Mouse (Mus musculus): ENCODE measurements at regions not wholly inside any gene's neighbourhood (a gene's known extent, or its start where the extent isn't known, plus 50 kb on each side); places are given as distances from the start of the nearest gene placed in this dataset.
A peak's percentile ranks its signal among the peaks of the same experiment; 100 is the strongest.

DNA sequence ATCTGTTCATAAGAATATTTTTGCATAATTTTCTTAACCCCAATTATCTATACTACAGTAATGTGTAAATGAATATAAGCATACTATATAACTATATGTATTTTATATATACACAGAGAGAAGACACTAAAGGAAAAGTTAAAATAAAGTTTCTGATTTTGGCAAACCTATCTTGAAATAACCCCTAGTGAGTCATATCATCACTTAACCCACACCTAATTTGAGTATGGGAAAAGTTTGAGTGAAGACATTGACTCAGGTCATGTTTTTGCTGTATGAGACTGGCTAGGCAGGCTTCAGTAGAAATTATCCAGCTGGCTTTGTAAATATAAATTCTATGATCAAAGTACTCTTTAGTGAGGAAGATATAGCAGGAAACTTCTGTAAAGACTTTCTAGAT lies 223.1 kb upstream of the Klf12 start:
- ATAC-seq (ENCODE audit: insufficient number of reproducible peaks, insufficient read depth, low FRiP score, low TSS enrichment, low read depth) = no peak

DNA sequence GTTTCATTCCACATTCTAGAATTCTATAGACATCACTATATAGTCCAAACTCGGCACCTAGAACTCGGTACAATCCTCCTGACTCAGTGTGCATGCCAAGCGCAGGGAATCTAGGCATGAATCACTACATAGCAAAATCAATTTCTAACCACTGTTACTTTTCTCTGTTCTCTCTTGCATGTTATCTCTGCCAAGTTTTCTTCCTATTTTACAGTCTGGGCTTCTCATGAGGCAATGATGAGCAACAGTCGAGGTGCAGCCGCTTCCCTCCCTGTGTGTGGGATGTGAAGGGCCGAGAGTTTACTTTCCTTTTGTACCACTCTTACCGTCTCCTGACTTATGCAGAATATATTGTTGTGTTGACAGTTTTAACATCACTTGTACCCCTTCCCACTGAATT lies 204.4 kb upstream of the Klf12 start:
- WGBS = 81% methylated on average over 7 of the region's 7 CpGs
- no peak overlapping the region for H3K27ac ChIP-seq
- H3K4me2 ChIP-seq = no peak overlapping the region
- no peaks in the 10 kb centered on the region for H3K4me1 ChIP-seq (replicated peaks)
- ATAC-seq (ENCODE audit: insufficient number of reproducible peaks, insufficient read depth, low FRiP score, low TSS enrichment, low read depth) = no peak
- H3K27me3 ChIP-seq = no peaks in the 10 kb centered on the region
- no peak overlapping the region for H3K4me3 ChIP-seq (replicated peaks)
- no peaks in the 10 kb centered on the region for H3K9me3 ChIP-seq
- no peaks in the 10 kb centered on the region for H3K36me3 ChIP-seq
- no peak overlapping the region for H3K9ac ChIP-seq (replicated peaks)

More for the DNA sequence above, 223.1 kb upstream of the Klf12 start:
- Histone ChIP-seq H3K4me1 (replicated peaks) (no peaks in the 10 kb centered on the region), H3K36me3 (no peaks in the 10 kb centered on the region), H3K4me2 (no peak overlapping the region), H3K27ac (no peak overlapping the region), H3K9ac (replicated peaks) (no peak overlapping the region), H3K9me3 (no peaks in the 10 kb centered on the region), H3K27me3 (no peaks in the 10 kb centered on the region), H3K4me3 (replicated peaks) (no peak overlapping the region)

DNA sequence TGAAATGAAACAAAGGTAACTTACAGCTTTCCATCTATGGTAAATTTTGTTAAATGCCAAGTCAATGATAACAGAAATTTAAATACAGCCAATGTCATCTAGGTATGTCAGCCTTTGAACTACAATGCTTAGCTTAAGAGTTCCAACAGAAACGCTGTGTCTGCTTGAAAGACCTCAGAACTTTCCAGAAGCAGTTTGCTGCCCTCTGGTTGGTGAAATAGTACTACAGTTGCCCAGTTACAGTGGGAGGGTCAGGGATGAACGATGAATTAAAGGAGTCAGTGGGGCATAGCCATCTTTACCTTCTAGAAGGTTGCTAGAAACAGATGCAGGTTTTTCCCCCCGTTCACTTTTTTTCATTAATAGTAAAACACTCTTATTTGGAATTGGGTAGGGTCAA lies 201.0 kb upstream of the Klf12 start:
- no peak overlapping the region for H3K27ac ChIP-seq
- no peak overlapping the region for H3K9ac ChIP-seq (replicated peaks)
- H3K27me3 ChIP-seq = no peaks in the 10 kb centered on the region; the same call in 1 of the 2 replicates
- H3K36me3 ChIP-seq = no peaks in the 10 kb centered on the region
- ATAC-seq (ENCODE audit: insufficient number of reproducible peaks, insufficient read depth, low FRiP score, low TSS enrichment, low read depth) = no peak
- H3K4me3 ChIP-seq (replicated peaks) = no peak overlapping the region
- H3K9me3 ChIP-seq = no peaks in the 10 kb centered on the region
- H3K4me1 ChIP-seq (replicated peaks) = no peaks in the 10 kb centered on the region
- H3K4me2 ChIP-seq = no peak overlapping the region
- 73% methylated on average over 3 of the region's 3 CpGs for WGBS

DNA sequence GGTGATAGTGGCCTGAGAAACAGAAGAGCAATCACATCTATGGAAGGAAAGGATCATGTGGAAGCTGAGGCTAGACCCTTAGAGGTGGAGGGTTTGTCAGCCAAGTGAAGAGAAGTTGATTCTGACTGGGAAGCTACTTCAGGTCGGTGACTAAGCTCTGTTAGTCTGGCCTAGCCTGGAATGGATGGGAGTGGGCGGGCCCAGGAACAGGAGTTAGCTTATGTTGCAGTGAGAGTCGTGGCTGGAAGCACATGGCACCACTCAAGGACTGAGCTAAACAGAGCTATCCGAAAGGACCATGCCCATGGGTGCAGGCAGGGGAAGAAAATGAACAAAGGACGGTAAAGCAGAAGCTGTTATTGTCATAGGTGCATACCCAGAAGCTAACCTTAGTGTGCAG lies 199.6 kb upstream of the Klf12 start:
- H3K9ac ChIP-seq (replicated peaks) = no peak overlapping the region
- 74% methylated on average over 5 of the region's 5 CpGs for WGBS
- no peak overlapping the region for H3K27ac ChIP-seq
- H3K9me3 ChIP-seq = no peaks in the 10 kb centered on the region
- H3K4me1 ChIP-seq (replicated peaks) = no peaks in the 10 kb centered on the region
- ATAC-seq (ENCODE audit: insufficient number of reproducible peaks, insufficient read depth, low FRiP score, low TSS enrichment, low read depth) = no peak
- no peaks in the 10 kb centered on the region for H3K36me3 ChIP-seq
- no peak overlapping the region for H3K4me3 ChIP-seq (replicated peaks)
- H3K4me2 ChIP-seq = no peak overlapping the region
- no peaks in the 10 kb centered on the region; the same call in 1 of the 2 replicates for H3K27me3 ChIP-seq

DNA sequence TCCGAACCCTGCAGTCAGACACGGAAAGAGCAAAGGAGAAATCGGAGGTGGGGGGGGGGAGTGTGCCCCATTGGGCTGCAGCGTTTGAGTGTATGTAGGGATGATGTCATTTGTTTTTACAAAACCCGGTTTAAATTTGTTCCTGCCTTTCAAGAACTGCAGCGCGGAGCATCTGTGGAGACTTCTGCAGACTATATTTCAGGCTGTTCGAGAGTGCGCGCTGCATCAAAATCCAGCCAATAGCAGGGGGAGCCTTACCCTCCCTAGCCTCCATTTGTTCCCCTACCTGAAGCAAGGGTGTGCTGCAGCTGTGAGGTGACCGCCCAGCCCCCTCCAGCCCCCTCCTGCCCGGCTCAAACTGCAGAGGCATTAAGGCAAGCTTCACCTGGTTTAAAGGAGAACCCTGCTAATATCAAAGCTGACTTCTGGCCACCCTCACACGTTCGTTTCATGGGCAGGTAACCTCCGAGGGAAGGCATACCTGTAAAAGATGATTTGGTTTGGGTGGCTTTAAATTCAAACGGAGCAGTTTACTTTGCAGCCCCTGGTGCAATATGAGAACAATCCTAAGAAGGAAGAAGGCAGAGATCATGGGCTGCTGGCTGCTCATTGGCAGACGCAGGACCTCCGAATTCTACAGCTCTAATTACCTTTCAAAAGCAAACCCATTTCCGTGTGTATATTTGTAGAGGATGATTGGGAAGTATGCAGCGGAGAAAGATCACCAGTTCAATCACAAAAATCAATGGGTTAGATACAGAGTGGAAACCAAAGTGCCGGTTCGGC lies 193.3 kb upstream of the Klf12 start:
- Histone ChIP-seq H3K9ac (replicated peaks) (peak overlapping the region; percentile 47), H3K27ac (0 out of 2 replicates have a peak overlapping the region, but pooled peaks have one; percentile 50), H3K4me1 (replicated peaks) (peaks cover 2% of the 10 kb centered on the region; the same call in 1 of the 2 replicates), H3K9me3 (no peaks in the 10 kb centered on the region), H3K27me3 (peaks cover 7% of the 10 kb centered on the region; the same call in 1 of the 2 replicates), H3K4me3 (replicated peaks) (peak overlapping the region; percentile 42), H3K36me3 (no peaks in the 10 kb centered on the region), H3K4me2 (peak overlapping the region; percentile 77)
- 7% methylated on average over 22 of the region's 22 CpGs for WGBS
- peak; percentile 95 for ATAC-seq (ENCODE audit: insufficient number of reproducible peaks, insufficient read depth, low FRiP score, low TSS enrichment, low read depth)

DNA sequence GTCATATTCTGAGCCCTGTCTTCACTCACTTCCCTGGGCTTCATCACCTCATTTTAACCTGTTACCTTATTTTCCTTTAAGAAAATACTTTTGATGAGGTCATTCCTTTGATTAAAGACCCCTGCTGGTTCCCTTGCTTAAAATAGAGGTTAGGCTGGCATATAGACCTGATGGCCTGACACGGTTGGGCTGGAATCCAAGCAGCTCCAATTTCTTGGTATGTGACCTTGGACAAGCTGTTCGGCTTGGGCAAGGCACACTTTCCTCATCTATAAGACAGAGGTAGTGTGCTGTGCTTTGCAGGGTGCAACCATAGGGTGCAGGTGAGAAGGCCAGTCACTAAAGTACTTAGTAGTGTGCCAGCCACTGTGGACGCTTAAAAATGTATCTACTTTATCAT lies 183.8 kb upstream of the Klf12 start:
- no peak overlapping the region for H3K4me3 ChIP-seq (replicated peaks)
- H3K9me3 ChIP-seq = no peaks in the 10 kb centered on the region
- no peaks in the 10 kb centered on the region for H3K27me3 ChIP-seq
- H3K4me1 ChIP-seq (replicated peaks) = no peaks in the 10 kb centered on the region
- no peak overlapping the region for H3K27ac ChIP-seq
- no peak overlapping the region for H3K9ac ChIP-seq (replicated peaks)
- H3K36me3 ChIP-seq = no peaks in the 10 kb centered on the region
- H3K4me2 ChIP-seq = no peak overlapping the region
- ATAC-seq (ENCODE audit: insufficient number of reproducible peaks, insufficient read depth, low FRiP score, low TSS enrichment, low read depth) = no peak
- 73% methylated on average over 3 of the region's 3 CpGs for WGBS

DNA sequence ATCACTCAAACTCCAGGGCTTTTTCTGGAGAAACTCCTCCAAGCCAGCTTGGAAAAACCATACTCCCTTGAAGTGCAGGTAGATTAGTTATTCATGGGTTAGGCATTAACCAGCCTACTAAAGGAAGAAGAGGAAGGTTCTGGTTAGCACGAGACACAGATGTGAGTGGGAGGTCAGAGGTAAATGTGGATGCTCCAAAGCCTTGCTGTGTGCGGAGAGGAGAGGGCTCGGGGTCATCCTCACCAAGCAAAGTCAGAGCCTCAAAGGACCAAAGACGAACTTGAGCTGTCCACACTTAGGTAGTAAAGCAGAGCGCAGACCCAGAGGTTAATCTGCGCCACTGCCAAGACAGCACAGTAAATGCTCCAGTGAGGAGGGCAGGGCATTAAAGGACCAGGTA lies 177.8 kb upstream of the Klf12 start:
- no peaks in the 10 kb centered on the region for H3K27me3 ChIP-seq
- H3K36me3 ChIP-seq = no peaks in the 10 kb centered on the region
- H3K27ac ChIP-seq = no peak overlapping the region
- H3K4me2 ChIP-seq = no peak overlapping the region
- H3K9ac ChIP-seq (replicated peaks) = no peak overlapping the region
- ATAC-seq (ENCODE audit: insufficient number of reproducible peaks, insufficient read depth, low FRiP score, low TSS enrichment, low read depth) = no peak
- WGBS = 75% methylated on average over 6 of the region's 6 CpGs
- H3K4me3 ChIP-seq (replicated peaks) = no peak overlapping the region
- no peaks in the 10 kb centered on the region for H3K9me3 ChIP-seq
- H3K4me1 ChIP-seq (replicated peaks) = peaks cover 46% of the 10 kb centered on the region

DNA sequence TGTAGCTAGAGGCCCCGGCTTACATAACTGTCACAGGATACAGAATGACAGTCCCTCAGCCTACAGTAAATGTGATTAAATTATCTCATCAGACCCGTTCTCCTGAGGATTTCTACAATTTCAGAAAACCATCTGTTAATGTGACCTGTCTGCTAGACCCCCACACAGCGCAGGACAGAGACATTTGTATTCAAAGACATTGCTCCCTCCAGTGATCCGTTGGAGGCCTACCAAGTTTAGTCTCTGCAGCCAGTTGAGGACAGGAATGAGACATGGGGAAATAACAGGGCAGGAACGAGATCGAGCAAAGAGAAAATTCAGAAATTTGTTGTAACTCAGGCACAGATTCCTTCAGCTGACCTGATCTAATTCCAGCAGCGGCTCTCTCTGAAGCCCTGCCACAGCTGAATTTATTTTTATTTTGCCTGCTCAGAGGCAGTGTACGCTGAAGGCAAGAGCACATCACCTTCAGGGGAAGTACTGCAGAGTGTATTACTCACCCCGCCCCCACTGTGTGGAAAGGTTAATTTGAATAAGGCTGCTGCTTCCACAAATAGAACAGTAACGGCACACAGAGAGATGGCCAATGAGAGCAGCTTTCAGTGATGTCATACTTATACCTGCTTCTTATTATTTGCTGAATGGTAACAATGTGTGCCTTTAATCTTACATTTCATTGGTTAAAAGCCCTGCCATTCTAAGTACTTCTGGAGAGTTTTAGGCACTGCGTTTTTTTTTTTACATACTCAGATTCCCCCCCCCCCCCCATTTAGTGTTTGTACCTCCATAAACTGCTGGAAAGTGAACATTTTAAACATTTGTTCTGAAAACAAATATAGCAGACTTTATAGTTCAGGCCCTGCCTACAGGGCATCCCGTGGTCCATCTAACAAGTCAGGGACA lies 176.9 kb upstream of the Klf12 start:
- no peak overlapping the region for H3K4me3 ChIP-seq (replicated peaks)
- no peaks in the 10 kb centered on the region for H3K36me3 ChIP-seq
- no peak overlapping the region for H3K9ac ChIP-seq (replicated peaks)
- no peaks in the 10 kb centered on the region for H3K9me3 ChIP-seq
- no peaks in the 10 kb centered on the region for H3K27me3 ChIP-seq
- ATAC-seq (ENCODE audit: insufficient number of reproducible peaks, insufficient read depth, low FRiP score, low TSS enrichment, low read depth) = peak; percentile 89
- H3K4me1 ChIP-seq (replicated peaks) = peaks cover 46% of the 10 kb centered on the region
- H3K27ac ChIP-seq = peak overlapping the region; percentile 82
- 46% methylated on average over 12 of the region's 12 CpGs for WGBS
- H3K4me2 ChIP-seq = peak overlapping the region; percentile 41

DNA sequence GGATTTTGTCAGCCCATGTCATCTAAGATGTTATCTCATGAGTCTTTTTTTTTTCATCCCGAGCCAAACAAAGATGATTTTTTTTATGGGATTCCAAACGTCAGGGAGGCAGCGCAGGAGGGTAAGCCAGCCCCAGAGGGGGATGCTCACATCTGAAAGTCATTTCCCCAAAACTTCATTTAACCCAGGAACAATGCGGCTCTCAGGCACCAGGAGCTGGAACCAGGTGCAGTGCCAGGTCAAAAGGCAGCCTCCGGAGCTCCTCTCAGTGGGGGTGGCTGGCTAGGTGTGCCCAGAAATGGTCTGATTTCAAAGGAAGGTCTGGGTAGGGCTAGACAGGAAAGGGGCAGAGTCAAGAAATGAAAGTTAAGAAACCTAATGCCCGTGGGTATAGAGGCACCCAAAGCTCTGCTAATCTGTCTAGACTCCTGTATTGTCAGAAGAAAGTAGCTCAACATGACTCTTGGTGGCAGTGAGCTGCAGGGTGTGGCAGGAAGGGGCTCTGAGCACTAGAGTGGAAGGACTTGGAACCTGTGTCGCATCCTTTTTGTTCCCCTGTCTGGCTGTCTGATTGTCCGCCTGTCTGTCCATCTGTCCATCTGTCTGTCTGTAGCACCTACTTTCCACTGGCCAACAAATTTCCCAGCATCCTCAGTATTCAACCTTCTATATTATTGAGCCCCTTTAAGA lies 175.3 kb upstream of the Klf12 start:
- ATAC-seq (ENCODE audit: insufficient number of reproducible peaks, insufficient read depth, low FRiP score, low TSS enrichment, low read depth) = no peak
- 0 out of 2 replicates have a peak overlapping the region, but pooled peaks have one; percentile 9 for H3K9ac ChIP-seq (replicated peaks)
- H3K27ac ChIP-seq = peak overlapping the region; percentile 76
- no peak overlapping the region for H3K4me3 ChIP-seq (replicated peaks)
- no peaks in the 10 kb centered on the region for H3K27me3 ChIP-seq
- peak overlapping the region; percentile 49 for H3K4me2 ChIP-seq
- peaks cover 46% of the 10 kb centered on the region for H3K4me1 ChIP-seq (replicated peaks)
- H3K36me3 ChIP-seq = no peaks in the 10 kb centered on the region
- no peaks in the 10 kb centered on the region for H3K9me3 ChIP-seq
- WGBS = 16% methylated on average over 8 of the region's 8 CpGs

DNA sequence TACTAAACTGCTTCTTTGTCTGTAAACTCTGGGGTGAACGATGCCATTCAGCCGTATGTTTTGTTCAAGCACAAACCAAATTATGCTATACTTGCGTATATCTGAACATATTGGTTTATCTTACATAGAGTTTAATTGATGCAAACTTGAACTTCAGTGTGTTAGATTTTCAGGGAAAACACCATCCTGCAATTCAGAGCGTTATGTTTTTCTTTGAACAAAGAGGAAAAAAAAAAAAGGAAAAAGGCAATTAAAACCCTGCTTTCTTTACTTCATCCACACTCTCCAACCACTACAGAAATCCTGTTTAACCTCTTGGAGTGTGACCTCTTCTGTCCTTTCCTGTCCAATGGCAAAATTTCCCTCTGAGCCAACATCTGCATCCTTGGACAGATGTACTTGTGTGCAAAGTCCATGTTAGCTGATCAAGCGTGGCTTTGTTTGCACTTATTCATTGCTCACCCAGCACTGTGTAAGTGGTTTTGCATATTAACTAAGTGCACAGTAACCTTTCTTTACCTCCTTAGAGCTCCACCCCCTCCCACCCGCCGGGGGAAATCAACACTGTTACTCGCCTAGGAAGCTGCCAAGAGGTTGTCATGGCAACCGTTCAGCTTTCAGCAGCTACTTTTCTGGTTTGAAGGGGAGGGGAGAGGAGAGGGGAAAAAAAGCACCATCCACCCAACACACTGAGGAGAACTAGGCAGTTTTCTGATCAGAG lies 174.4 kb upstream of the Klf12 start:
- Histone ChIP-seq H3K9ac (replicated peaks) (no peak overlapping the region), H3K4me1 (replicated peaks) (peaks cover 46% of the 10 kb centered on the region), H3K4me2 (peak overlapping the region; percentile 49), H3K9me3 (no peaks in the 10 kb centered on the region), H3K27ac (peak overlapping the region; percentile 76), H3K27me3 (no peaks in the 10 kb centered on the region), H3K4me3 (replicated peaks) (no peak overlapping the region), H3K36me3 (no peaks in the 10 kb centered on the region)
- 23% methylated on average over 9 of the region's 9 CpGs for WGBS
- peak; percentile 90 for ATAC-seq (ENCODE audit: insufficient number of reproducible peaks, insufficient read depth, low FRiP score, low TSS enrichment, low read depth)

All from limb, embryonic 12.5 days (tissue).